Mouse (Mus musculus): ENCODE measurements around the gene Crabp2. TPM values are rescaled to one million over a fixed set of nuclear protein-coding genes. Genes with fewer than 3 reads are reported as not detected.

The Crabp2 gene
- total RNA-seq (2023), result 1 to 10 TPM in 1 of 2 experiments, under 1 TPM in 1; 0.88 to 2.1 TPM

GRCm38 (mm10) chr3:87948378-87949265 is at the start of gene Crabp2:
Crabp2 (plus strand) TSS chr3:87948666.

GRCm38 (mm10) chr3:87905880-87906485 is 42.5 kb upstream of the Crabp2 start, which contains the start of gene Hdgf:
Hdgf (plus strand) TSS chr3:87906321.

GRCm38 (mm10) chr3:87919336-87920108 is 28.9 kb upstream of the Crabp2 start, which contains the start of gene Mrpl24:
Mrpl24 (plus strand) TSS chr3:87919506.

DNA sequence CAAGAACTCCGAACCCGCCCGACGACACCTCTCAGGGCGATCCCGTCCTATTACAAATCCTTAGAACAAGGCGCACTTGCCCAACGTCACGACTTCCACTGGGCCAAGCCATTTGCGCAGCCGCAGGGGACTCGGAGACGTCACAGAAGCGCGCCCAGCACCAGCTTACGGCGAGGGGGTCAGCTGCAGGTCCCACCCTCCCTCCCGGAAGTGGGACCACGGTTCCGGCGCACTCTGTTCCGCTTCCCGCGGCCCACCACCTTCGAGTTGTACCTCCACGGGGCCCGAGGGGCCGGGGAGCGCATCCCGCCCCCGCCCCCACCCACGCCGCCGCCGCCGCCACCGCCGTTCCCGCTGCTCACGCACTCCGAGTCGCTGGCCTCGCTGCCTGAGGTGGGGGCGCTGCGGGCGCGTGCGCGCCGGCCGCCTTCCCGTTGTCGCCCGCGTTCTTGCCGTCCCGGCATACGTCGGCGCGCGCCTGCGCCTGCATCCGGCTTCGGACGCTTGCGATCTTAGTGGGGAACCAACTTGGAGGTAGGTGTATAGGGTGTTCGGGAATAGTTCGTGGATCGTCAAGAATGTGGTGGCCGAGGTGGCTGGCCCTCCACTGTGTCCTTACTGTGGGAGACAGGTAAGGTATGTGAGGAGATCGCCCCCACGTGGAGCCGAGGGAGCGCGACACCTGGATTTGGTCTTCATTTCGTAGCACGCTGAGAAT is 18.2 kb upstream of the Crabp2 start, which contains the start of the genes Isg20l2 and Rrnad1:
TSS of gene Isg20l2 (plus strand) at position 237 of the 718 bp plus-strand sequence.
TSS of gene Rrnad1 (minus strand) at position 640 of the 718 bp plus-strand sequence.

DNA sequence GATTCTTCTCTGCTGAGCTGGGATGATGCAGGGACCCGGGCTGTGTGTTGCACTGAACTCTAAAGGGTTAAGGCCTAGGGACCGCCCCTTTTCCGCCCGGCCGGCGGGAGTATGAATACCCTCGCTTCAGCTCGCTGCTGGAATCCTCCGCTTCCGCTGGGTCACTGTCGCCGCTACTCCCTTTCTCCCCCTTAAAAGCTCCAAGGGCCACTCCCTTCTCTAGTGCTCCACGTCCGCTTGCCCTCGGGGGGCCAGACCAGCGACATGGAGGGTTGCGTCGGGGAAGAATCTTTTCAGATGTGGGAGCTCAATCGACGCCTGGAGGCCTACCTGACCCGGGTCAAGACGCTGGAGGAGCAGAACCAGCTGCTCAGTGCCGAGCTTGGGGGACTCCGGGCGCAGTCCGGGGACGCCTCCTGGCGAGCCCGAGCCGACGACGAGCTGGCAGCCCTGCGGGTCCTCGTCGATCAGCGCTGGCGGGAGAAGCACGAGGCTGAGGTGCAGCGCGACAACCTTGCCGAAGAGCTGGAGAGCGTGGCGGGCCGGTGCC is 22.5 kb downstream of the Crabp2 start, which contains the start of gene Nes:
TSS of gene Nes (plus strand) at position 140 of the 550 bp plus-strand sequence.

GRCm38 (mm10) chr3:88000181-88000580 is 51.7 kb downstream of the Crabp2 start, which contains the start of gene Bcan:
Bcan (minus strand) TSS chr3:88000230.

Other genes starting within 250 kb of the Crabp2 start
- gene Lrrc71, start 200.0 kb upstream of the Crabp2 start, total RNA-seq (2023), result not detected
- not detected for gene Ntrk1, start 153.5 kb upstream of the Crabp2 start, total RNA-seq (2023)
- gene Insrr, start 151.7 kb upstream of the Crabp2 start, total RNA-seq (2023), result not detected
- gene Pear1, start 124.4 kb upstream of the Crabp2 start, total RNA-seq (2023), result 1 to 10 TPM in 1 of 2 experiments, under 1 TPM in 1; 0.81 to 1.4 TPM
- 1 to 10 TPM in 1 of 2 experiments, under 1 TPM in 1; 0.79 to 1.8 TPM for gene Sh2d2a, start 101.9 kb upstream of the Crabp2 start, total RNA-seq (2023)
- gene Prcc, start 63.1 kb upstream of the Crabp2 start, total RNA-seq (2023), result 10 to 100 TPM; 36.3 to 37.0 TPM
- gene Hdgf, start 42.3 kb upstream of the Crabp2 start, total RNA-seq (2023), result 10 to 100 TPM; 88.9 to 90.8 TPM
- 10 to 100 TPM; 91.3 to 92.4 TPM for gene Mrpl24, start 29.2 kb upstream of the Crabp2 start, total RNA-seq (2023)
- 10 to 100 TPM; 37.4 to 39.6 TPM for gene Isg20l2, start 18.4 kb upstream of the Crabp2 start, total RNA-seq (2023)
- 10 to 100 TPM; 16.2 to 17.6 TPM for gene Rrnad1, start 17.9 kb upstream of the Crabp2 start, total RNA-seq (2023)
- gene Nes, start 22.4 kb downstream of the Crabp2 start, total RNA-seq (2023), result under 1 TPM; 0.16 to 0.18 TPM
- gene Bcan, start 51.6 kb downstream of the Crabp2 start, total RNA-seq (2023), result not detected
- not detected for gene Hapln2, start 78.9 kb downstream of the Crabp2 start, total RNA-seq (2023)
- 1 to 10 TPM; 4.7 to 4.8 TPM for gene Gpatch4, start 94.4 kb downstream of the Crabp2 start, total RNA-seq (2023)
- gene Naxe, start 109.8 kb downstream of the Crabp2 start, total RNA-seq (2023), result 10 to 100 TPM; 30.1 to 38.1 TPM
- gene Ttc24, start 129.6 kb downstream of the Crabp2 start, total RNA-seq (2023), result not detected
- gene Iqgap3, start 133.3 kb downstream of the Crabp2 start, total RNA-seq (2023), result under 1 TPM; 0.68 to 0.91 TPM
- gene Mef2d, start 193.7 kb downstream of the Crabp2 start, total RNA-seq (2023), result 100 to 1,000 TPM; 186 to 217 TPM

Data from monocyte, adult 59 days (primary cell).